Mouse (Mus musculus) megakaryocyte, embryonic 14.5 days (primary cell): ENCODE results near the gene Zc3h18. TPM values are rescaled to one million over a fixed set of nuclear protein-coding genes. Genes with fewer than 3 reads are reported as not detected.

Experiments used
- H3K27me3 ChIP-seq: replicated peaks from 2 replicates; pipeline ENCODE3; 2012; ENCODE audit warnings: inconsistent platforms
- H3K36me3 ChIP-seq: replicated peaks from 2 replicates; pipeline ENCODE3; 2012; ENCODE audit warnings: low read length, inconsistent platforms, mixed read lengths
- H3K4me1 ChIP-seq: 2 replicates; pipeline ENCODE4 v1.6.1; 2012; ENCODE audit warnings: inconsistent platforms
- H3K4me3 ChIP-seq: replicated peaks from 2 replicates; pipeline ENCODE3; 2012; ENCODE audit warnings: moderate library complexity, mild to moderate bottlenecking, inconsistent platforms
- H3K9me3 ChIP-seq: 2 replicates; pipeline ENCODE4 v1.6.1; 2012; ENCODE audit warnings: inconsistent platforms
- FLI1 ChIP-seq: IDR thresholded peaks from 2 replicates; pipeline ENCODE4 v1.6.1; 2012; ENCODE audit warnings: low read length, inconsistent platforms, mixed read lengths
- GATA1 ChIP-seq: IDR thresholded peaks from 3 replicates; pipeline ENCODE4 v1.6.1; 2012; ENCODE audit warnings: mixed read lengths, low read length, inconsistent platforms, borderline replicate concordance
- polyA plus RNA-seq: library from polyadenylated mRNA; stranded (reverse); fragments of >175 nt; gene quantifications from 2 replicates; pipeline ENCODE4 v1.2.3, GENCODE M21; 2012; ENCODE audit warnings: low replicate concordance; ENCODE audit not compliant: insufficient read depth

The Zc3h18 gene
- polyA plus RNA-seq, 1 experiment: 80.4 TPM

DNA sequence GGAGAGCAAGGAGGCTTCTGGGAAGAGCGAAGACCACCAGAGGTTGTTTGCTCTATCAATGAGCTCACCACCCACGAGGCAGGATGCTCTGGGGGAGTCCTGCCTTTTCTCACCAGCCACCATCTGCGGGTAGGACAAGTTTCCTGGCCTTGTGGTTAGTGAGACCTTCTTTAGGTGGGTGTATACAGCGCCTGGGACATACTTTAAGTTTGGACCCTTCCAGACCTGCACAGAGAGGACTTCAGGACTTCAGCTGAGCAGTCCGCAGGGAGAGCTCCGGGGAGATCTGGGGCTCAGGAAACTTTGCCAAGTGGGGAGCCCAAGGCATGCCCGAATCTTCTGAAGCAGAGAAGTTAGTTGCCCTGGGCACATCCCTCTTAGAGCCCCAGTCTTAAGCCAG is 83.6 kb downstream of the Zc3h18 start:
- Histone ChIP-seq H3K4me1 (peaks cover 90% of the 10 kb centered on the region), H3K27me3 (peaks cover 22% of the 10 kb centered on the region), H3K36me3 (peaks cover 32% of the 10 kb centered on the region), H3K9me3 (no peaks in the 10 kb centered on the region), H3K4me3 (peak overlapping the region; percentile 90)
- TF ChIP-seq FLI1 (no peak), GATA1 (no peak)

DNA sequence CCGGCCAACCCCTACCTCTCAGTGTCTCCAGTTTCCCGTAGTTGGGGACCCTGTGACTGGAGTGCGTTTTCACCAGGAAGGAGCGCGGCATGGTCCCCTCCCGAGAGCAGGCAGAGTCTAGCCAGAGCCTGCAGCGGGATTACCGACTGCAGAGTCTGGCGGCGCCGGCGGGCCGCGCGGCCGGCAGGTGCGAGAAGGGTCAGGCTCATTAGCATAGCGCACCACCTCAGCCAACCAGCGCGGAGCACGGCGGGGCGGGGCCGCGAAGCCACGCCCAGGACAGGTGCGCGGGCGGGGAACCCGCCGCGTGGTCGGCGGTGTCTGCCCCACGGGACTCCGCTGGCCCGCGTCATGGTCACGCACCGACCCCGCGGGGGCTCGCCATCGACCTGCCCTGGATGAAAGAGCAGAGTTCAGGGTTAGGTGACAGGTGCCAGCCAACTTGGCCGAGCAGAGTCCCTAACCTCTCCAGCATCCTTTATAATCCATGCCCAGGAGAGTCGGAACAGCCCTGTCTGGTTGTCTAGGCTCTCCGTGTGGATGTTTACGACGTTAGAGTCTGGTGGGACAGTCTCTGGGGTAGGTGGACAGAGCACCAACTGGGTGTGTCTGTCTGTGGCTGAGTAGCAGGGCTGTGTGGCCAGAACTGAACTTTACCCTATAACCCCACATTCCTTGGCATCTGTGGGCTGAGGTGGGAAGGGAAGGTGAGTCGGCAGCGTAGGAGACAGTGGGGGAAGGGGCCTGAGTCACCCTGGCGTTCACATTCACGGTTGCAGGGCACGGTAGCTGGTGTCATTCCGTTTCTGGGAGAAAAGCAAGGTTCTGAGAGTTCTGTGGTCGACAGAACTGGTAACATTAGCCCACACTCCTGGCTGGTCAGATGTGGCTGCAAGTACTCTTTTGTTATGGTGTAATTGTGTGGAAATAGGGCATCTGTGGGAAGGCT is 84.4 kb downstream of the Zc3h18 start, which contains the start of gene Snai3:
Gene Snai3, minus strand, starts transcription at position 210 of the 949 bp plus-strand sequence.
- H3K27me3 ChIP-seq: peaks cover 20% of the 10 kb centered on the region
- no peaks in the 10 kb centered on the region for H3K9me3 ChIP-seq
- H3K36me3 ChIP-seq: peaks cover 32% of the 10 kb centered on the region
- no peak for TF ChIP-seq GATA1
- peaks cover 91% of the 10 kb centered on the region for H3K4me1 ChIP-seq
- H3K4me3 ChIP-seq: peak within 1 kb of the TSS; percentile 90

DNA sequence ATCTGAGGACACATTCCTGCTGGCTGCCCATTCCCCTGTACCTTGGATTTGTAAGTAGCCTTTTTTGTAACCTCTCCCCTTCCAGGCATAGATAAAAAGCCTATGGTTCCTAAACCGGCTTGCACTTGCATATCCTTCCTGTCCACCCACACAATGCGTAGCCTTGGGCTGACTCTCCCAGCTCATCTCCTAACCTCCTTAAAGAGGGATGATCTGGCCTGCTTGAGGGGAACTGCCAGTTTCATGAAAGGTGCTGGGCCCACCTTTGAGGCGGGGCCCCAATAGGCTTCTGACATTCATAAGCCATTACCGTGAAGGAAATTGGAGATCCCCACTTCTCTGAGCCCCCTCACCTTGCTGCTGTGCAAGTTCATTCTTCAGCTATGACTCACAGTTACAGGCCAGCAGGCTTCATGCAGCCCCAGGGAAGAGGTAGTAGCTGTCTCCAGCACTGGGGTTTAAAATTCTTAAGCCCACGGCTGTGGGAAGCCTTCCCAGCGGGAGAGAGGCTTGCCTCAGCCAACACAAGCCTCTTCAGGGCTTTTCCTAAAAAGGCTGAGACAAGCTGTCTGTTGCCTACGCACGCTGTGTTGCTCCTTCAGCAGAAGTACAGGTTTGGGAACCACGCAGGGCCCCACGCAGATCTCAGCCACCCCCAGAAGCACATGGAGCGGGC is 85.2 kb downstream of the Zc3h18 start:
- Histone ChIP-seq H3K4me3 (peak overlapping the region; percentile 90), H3K36me3 (peaks cover 32% of the 10 kb centered on the region), H3K4me1 (peaks cover 91% of the 10 kb centered on the region), H3K27me3 (peaks cover 14% of the 10 kb centered on the region), H3K9me3 (no peaks in the 10 kb centered on the region)
- TF ChIP-seq FLI1: no peak
- TF ChIP-seq GATA1: no peak

DNA sequence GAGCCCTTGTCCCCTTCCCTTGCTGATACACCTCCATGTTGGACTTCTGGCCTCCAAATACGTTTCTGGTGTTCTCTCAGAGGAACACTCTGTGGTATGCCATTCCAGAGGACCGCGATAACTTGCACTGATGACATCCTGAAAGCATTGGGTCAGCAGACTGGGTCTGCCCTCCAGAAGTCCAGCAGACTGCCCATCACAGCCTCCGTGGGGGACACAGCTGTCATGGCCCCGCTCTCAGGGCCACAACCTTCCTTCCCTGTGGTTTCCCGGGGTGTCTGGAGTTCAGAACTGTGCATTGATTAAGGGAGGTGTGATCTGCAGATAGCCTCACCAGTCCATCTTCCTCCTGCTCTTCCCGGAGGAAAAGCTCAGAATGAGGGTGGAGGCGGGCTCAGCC is 86.1 kb downstream of the Zc3h18 start:
- no peak for TF ChIP-seq GATA1
- TF ChIP-seq FLI1: no peak
- Histone ChIP-seq H3K36me3 (peaks cover 32% of the 10 kb centered on the region), H3K4me3 (peak overlapping the region; percentile 7), H3K9me3 (no peaks in the 10 kb centered on the region), H3K27me3 (peaks cover 6% of the 10 kb centered on the region), H3K4me1 (peaks cover 91% of the 10 kb centered on the region)

DNA sequence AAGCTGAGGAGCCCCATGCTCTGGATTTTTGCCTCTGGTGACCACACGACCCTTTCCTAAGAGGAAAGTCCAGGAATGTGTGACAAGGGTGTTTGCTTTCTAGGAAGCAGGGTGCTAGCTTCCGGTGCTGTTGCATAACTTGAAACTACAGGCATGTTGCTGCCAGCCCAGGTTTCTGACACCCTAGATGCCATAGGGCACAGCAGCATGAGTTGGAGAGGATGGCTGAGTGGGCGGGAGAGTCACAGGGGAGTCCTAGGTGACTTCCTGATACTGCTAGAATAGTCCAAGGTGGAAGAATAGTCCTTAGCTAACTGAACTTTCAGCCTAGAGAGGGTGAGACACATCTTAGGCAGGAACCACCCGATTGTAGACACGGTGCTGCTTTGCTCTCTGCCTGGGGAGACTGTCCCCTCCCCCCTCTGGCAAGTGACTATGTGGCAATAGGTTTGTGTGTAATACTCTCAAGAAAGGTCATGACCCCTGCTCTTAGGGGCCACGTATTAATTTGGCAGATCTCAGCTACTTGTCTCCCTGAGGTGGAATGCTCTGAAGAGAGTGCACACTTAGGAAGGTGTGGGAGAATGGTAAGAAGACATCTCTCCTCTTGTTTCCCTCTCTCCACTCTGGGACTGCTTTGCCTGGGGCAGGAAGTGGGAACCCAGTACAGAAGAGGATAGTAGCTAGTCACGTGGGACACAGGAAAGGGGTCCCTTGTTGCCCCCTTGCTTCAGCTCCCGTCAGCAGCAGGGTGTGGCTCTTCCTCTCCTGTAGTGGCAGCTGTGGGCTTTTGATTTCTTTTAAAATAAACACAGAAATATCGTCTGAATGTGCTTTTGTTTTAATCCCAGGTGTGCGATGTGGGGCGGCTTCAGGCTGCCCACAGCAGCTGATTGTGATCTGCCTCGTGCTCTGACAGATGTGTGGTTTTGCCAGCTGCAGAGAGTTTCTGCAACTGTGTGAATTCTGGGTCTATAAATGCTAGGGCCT is 87.5 kb downstream of the Zc3h18 start:
- peaks cover 42% of the 10 kb centered on the region for H3K36me3 ChIP-seq
- TF ChIP-seq GATA1 (no peak), FLI1 (no peak)
- no peaks in the 10 kb centered on the region for H3K27me3 ChIP-seq
- peak overlapping the region; percentile 62 for H3K4me3 ChIP-seq
- H3K4me1 ChIP-seq: peaks cover 97% of the 10 kb centered on the region
- H3K9me3 ChIP-seq: no peaks in the 10 kb centered on the region

DNA sequence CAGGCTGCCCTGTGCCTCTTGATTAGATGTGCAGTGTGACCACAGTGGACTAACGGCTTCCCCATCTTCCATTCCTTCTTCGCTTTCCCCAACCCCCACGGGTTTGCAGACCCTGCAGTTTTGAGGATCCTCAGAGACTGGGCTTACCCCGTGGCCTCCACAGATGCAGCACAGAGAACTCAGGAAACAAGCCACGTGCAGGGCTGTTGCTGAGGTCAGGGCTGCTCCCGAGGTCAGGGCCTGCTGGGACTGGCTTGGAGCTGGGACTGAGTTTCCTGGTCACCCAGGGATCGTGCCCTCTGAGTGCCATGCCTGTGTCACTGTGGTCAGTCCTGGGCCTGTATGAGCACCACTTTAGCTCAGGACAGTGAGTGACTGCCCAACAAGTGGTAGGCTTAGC is 88.6 kb downstream of the Zc3h18 start:
- peak overlapping the region; percentile 79 for H3K4me3 ChIP-seq
- peaks cover 52% of the 10 kb centered on the region for H3K36me3 ChIP-seq
- TF ChIP-seq FLI1 (no peak), GATA1 (no peak)
- no peaks in the 10 kb centered on the region for H3K27me3 ChIP-seq
- H3K9me3 ChIP-seq: no peaks in the 10 kb centered on the region
- peaks cover 97% of the 10 kb centered on the region for H3K4me1 ChIP-seq

Other genes starting within 250 kb of the Zc3h18 start
- 1,238 and 3,030 TPM in 2 replicates for gene Zfpm1, start 94.5 kb upstream of the Zc3h18 start, polyA plus RNA-seq
- gene Trhr2, start 15.9 kb upstream of the Zc3h18 start, polyA plus RNA-seq: 1.8 TPM in 1 of 2 replicates, not detected in the other
- 0.68 TPM in 1 of 2 replicates, not detected in the other for gene Il17c, start 45.4 kb downstream of the Zc3h18 start, polyA plus RNA-seq
- 3,699 and 12,582 TPM in 2 replicates for gene Cyba, start 56.3 kb downstream of the Zc3h18 start, polyA plus RNA-seq
- 66.0 and 142 TPM in 2 replicates for gene Mvd, start 66.8 kb downstream of the Zc3h18 start, polyA plus RNA-seq
- 2.8 and 8.0 TPM in 2 replicates for gene Snai3, start 84.1 kb downstream of the Zc3h18 start, polyA plus RNA-seq
- gene Rnf166, start 99.5 kb downstream of the Zc3h18 start, polyA plus RNA-seq: 86.9 and 219 TPM in 2 replicates
- 40.5 and 70.3 TPM in 2 replicates for gene Ctu2, start 99.5 kb downstream of the Zc3h18 start, polyA plus RNA-seq
- gene Piezo1, start 174.7 kb downstream of the Zc3h18 start, polyA plus RNA-seq: 25.0 and 60.9 TPM in 2 replicates
- gene Cdt1, start 191.4 kb downstream of the Zc3h18 start, polyA plus RNA-seq: 68.9 and 81.7 TPM in 2 replicates
- gene Aprt, start 200.3 kb downstream of the Zc3h18 start, polyA plus RNA-seq: 257 and 338 TPM in 2 replicates
- 12.6 and 15.3 TPM in 2 replicates for gene Galns, start 234.9 kb downstream of the Zc3h18 start, polyA plus RNA-seq
- 2.2 TPM in 1 of 2 replicates, not detected in the other for gene Trappc2l, start 235.0 kb downstream of the Zc3h18 start, polyA plus RNA-seq
- 0.25 TPM in 1 of 2 replicates, not detected in the other for gene Pabpn1l, start 246.1 kb downstream of the Zc3h18 start, polyA plus RNA-seq